Mouse (Mus musculus): ENCODE results near the gene Phb2. TPM values are rescaled to one million over a fixed set of nuclear protein-coding genes. Genes with fewer than 3 reads are reported as not detected.

Gene Phb2
- polyA plus RNA-seq, 1 experiment from 2014 or later = 503 TPM

DNA sequence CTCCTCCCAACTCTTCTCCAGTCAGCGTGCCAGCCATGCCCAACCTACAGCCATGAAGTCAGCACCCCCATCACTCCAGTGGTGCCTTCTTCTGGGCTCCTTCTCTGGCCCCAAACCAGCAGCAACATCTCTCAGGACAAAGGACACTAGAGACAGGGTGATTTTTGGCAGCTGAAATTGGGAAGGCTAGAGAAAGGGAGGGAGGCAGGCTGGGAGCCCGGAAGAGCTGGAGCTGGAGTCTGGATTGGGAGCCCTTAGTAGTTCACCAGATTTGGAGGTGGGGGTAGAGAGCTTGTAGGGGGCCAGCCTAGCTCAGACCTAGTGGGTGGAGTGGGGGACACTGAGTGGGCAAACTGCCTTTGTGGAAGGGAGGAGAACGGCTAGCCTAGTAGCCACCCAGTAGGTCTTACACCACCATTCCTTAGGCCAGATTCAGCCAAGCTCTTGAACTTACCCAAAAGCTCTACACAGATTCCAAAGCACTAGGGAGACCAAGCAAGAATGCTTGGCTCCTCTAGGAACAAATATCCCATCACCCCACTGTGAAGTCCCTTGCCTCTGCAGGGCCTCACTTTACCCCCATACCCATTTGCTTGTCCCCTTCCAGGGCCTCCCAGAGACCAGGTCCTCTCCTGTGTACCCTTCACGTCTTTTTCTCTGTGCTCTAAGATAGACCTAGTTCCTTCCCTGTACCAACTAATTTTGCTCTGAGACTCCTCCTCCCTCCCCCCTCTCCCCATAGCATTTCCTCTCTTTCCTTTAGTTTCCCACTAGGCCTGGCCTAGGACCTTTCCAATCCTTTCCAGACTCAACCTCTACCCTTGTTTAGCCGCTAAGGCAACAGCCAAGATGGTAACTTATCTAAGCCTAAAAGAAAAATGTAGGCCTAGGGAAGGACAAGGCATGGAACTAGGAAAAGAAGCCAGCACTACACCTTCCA is 46.0 kb downstream of the Phb2 start:
- Histone ChIP-seq H3K9ac (peak overlapping the region; percentile 90), H3K27me3 (replicated peaks) (no peaks in the 10 kb centered on the region), H3K4me1 (replicated peaks) (peaks cover 36% of the 10 kb centered on the region), H3K36me3 (no peaks in the 10 kb centered on the region), H3K4me3 (replicated peaks) (peak overlapping the region; percentile 82), H3K27ac (peak overlapping the region; percentile 96), H3K9me3 (no peaks in the 10 kb centered on the region), H3K4me2 (replicated peaks) (peak overlapping the region; percentile 75)
- ATAC-seq = peak; percentile 9; the same call in 1 of the 2 replicates
- WGBS = 47% methylated on average over 5 of the region's 5 CpGs

DNA sequence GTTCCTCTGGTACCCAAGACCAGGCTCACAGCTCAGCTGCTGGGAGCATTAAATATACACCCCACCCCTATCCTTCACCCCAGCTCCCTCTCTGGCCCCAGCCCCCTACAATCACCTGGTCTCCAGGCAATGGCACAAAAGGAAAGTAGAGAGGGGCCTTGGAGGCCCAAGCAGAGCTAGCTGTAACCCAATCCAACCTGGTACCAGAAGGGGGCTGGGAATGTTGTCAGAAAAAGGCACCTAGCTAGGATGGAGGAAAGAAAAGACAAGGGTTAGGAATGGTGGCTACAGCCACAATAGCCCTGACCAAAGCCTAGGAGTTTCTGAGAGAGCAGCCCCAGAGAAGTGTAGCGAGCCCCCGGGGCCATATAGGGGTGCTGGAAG is 46.7 kb downstream of the Phb2 start:
- Histone ChIP-seq H3K9me3 (no peaks in the 10 kb centered on the region), H3K36me3 (no peaks in the 10 kb centered on the region), H3K27ac (peak overlapping the region; percentile 96), H3K9ac (peak overlapping the region; percentile 29; the same call in 1 of the 2 replicates), H3K27me3 (replicated peaks) (no peaks in the 10 kb centered on the region), H3K4me1 (replicated peaks) (peaks cover 34% of the 10 kb centered on the region), H3K4me2 (replicated peaks) (peak overlapping the region; percentile 75), H3K4me3 (replicated peaks) (no peak overlapping the region; the same call in 1 of the 2 replicates)
- ATAC-seq = no peak
- WGBS = 37% methylated on average over 2 of the region's 2 CpGs

DNA sequence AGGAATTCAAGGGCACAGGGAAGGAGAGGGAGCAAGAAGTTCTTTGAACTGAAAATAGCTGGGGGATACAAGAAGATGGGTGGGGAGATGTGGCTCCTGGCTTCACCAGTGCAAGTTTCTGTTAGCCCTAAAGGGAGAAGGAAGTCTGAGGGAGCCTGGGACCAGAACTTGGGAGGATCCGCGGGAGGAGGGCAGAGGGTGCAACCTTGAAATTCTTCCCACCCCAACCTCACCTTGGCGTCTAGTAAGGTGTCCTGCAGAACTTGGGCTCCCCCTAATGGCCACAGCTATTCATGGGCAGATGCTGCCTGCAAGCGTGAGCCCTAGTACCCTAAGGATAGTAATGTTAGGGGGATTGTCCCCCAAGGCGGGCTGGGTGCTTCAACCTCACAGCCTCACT is 47.1 kb downstream of the Phb2 start:
- Histone ChIP-seq H3K27ac (peak overlapping the region; percentile 96), H3K4me1 (replicated peaks) (peaks cover 30% of the 10 kb centered on the region), H3K4me2 (replicated peaks) (peak overlapping the region; percentile 75), H3K27me3 (replicated peaks) (no peaks in the 10 kb centered on the region), H3K4me3 (replicated peaks) (no peak overlapping the region; the same call in 1 of the 2 replicates), H3K9me3 (no peaks in the 10 kb centered on the region), H3K9ac (peak overlapping the region; percentile 29; the same call in 1 of the 2 replicates), H3K36me3 (no peaks in the 10 kb centered on the region)
- peak; percentile 37 for ATAC-seq
- WGBS = 2% methylated on average over 5 of the region's 5 CpGs

DNA sequence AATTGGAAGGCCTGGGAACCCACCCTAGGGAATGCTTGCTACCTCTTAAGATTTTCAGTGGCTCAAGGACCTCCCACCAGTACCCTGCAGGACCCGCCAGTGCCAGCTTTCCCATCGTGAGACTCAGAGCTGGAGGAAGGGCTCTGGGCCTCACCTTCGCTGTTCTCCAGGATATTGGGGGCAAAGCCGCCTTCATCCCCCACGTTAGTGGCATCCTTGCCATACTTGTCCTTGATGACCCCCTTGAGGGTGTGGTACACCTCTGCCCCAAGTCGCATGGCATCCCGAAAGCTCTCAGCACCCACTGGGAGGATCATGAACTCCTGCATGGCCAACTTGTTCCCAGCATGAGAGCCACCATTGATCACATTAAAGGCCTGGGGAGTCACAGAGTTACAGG is 53.8 kb downstream of the Phb2 start:
- Histone ChIP-seq H3K4me3 (replicated peaks) (no peak overlapping the region), H3K9ac (no peak overlapping the region), H3K27me3 (replicated peaks) (0 out of 2 replicates have a peak, but pooled peaks cover 2% of the 10 kb centered on the region), H3K4me1 (replicated peaks) (peaks cover 24% of the 10 kb centered on the region), H3K9me3 (no peaks in the 10 kb centered on the region), H3K27ac (no peak overlapping the region), H3K4me2 (replicated peaks) (no peak overlapping the region), H3K36me3 (no peaks in the 10 kb centered on the region)
- ATAC-seq = no peak
- 89% methylated on average over 7 of the region's 7 CpGs for WGBS

MicroRNA genes within 50 kb of the gene (microRNA counts, 519-probe panel; counts per million panel counts)
- microRNA mmu-miR-141 (3,421 counts per million, percentile 85 among the panel's probes with 10 or more counts), microRNA mmu-miR-200c (4,191 counts per million, percentile 96 among the panel's probes with 10 or more counts)

Other genes with a start within 250 kb of the Phb2 start
- gene Clstn3, start 247.5 kb upstream of the Phb2 start, polyA plus RNA-seq (2015; fragmentation: Nextera tagmentation; extraction: Ambion mirVana) = 4.7 and 5.4 TPM in 2 replicates
- gene C1rl, start 219.2 kb upstream of the Phb2 start, polyA plus RNA-seq (2015; fragmentation: Nextera tagmentation; extraction: Ambion mirVana) = 2.3 and 2.5 TPM in 2 replicates
- 3.6 and 4.0 TPM in 2 replicates for gene C1ra, start 199.9 kb upstream of the Phb2 start, polyA plus RNA-seq (2015; fragmentation: Nextera tagmentation; extraction: Ambion mirVana)
- 5.4 and 5.8 TPM in 2 replicates for gene C1s1, start 170.0 kb upstream of the Phb2 start, polyA plus RNA-seq (2015; fragmentation: Nextera tagmentation; extraction: Ambion mirVana)
- gene C1rb, start 142.0 kb upstream of the Phb2 start, polyA plus RNA-seq (2015; fragmentation: Nextera tagmentation; extraction: Ambion mirVana) = not detected in 2 replicates
- gene C1s2, start 76.3 kb upstream of the Phb2 start, polyA plus RNA-seq (2015; fragmentation: Nextera tagmentation; extraction: Ambion mirVana) = not detected in 2 replicates
- 134 and 145 TPM in 2 replicates for gene Lpcat3, start 49.3 kb upstream of the Phb2 start, polyA plus RNA-seq (2015; fragmentation: Nextera tagmentation; extraction: Ambion mirVana)
- gene Emg1, start 158 bp upstream of the Phb2 start, polyA plus RNA-seq (2015; fragmentation: Nextera tagmentation; extraction: Ambion mirVana) = 225 and 231 TPM in 2 replicates
- gene Ptpn6, start 26.4 kb downstream of the Phb2 start, polyA plus RNA-seq (2015; fragmentation: Nextera tagmentation; extraction: Ambion mirVana) = 16.7 and 17.7 TPM in 2 replicates
- 337 and 341 TPM in 2 replicates for gene Grcc10, start 29.0 kb downstream of the Phb2 start, polyA plus RNA-seq (2015; fragmentation: Nextera tagmentation; extraction: Ambion mirVana)
- not detected in 2 replicates for gene Gm45234, start 43.7 kb downstream of the Phb2 start, polyA plus RNA-seq (2015; fragmentation: Nextera tagmentation; extraction: Ambion mirVana)
- 10.5 and 11.9 TPM in 2 replicates for gene Atn1, start 44.2 kb downstream of the Phb2 start, polyA plus RNA-seq (2015; fragmentation: Nextera tagmentation; extraction: Ambion mirVana)
- gene Eno2, start 57.3 kb downstream of the Phb2 start, polyA plus RNA-seq (2015; fragmentation: Nextera tagmentation; extraction: Ambion mirVana) = 6.0 and 6.8 TPM in 2 replicates
- 0.11 and 0.13 TPM in 2 replicates for gene Lrrc23, start 67.4 kb downstream of the Phb2 start, polyA plus RNA-seq (2015; fragmentation: Nextera tagmentation; extraction: Ambion mirVana)
- 16.1 and 16.3 TPM in 2 replicates for gene Spsb2, start 96.3 kb downstream of the Phb2 start, polyA plus RNA-seq (2015; fragmentation: Nextera tagmentation; extraction: Ambion mirVana)
- 1,094 and 1,127 TPM in 2 replicates for gene Tpi1, start 102.0 kb downstream of the Phb2 start, polyA plus RNA-seq (2015; fragmentation: Nextera tagmentation; extraction: Ambion mirVana)
- gene Usp5, start 117.1 kb downstream of the Phb2 start, polyA plus RNA-seq (2015; fragmentation: Nextera tagmentation; extraction: Ambion mirVana) = 116 and 118 TPM in 2 replicates
- gene Cdca3, start 117.2 kb downstream of the Phb2 start, polyA plus RNA-seq (2015; fragmentation: Nextera tagmentation; extraction: Ambion mirVana) = 166 and 177 TPM in 2 replicates
- gene Gnb3, start 127.9 kb downstream of the Phb2 start, polyA plus RNA-seq (2015; fragmentation: Nextera tagmentation; extraction: Ambion mirVana) = 1.2 and 1.3 TPM in 2 replicates
- 17.9 and 20.1 TPM in 2 replicates for gene P3h3, start 145.4 kb downstream of the Phb2 start, polyA plus RNA-seq (2015; fragmentation: Nextera tagmentation; extraction: Ambion mirVana)
- 0.99 and 1.1 TPM in 2 replicates for gene Gpr162, start 151.6 kb downstream of the Phb2 start, polyA plus RNA-seq (2015; fragmentation: Nextera tagmentation; extraction: Ambion mirVana)
- 0.40 and 0.48 TPM in 2 replicates for gene Cd4, start 175.9 kb downstream of the Phb2 start, polyA plus RNA-seq (2015; fragmentation: Nextera tagmentation; extraction: Ambion mirVana)
- 2.2 and 2.9 TPM in 2 replicates for gene Lag3, start 199.4 kb downstream of the Phb2 start, polyA plus RNA-seq (2015; fragmentation: Nextera tagmentation; extraction: Ambion mirVana)
- gene Ptms, start 207.8 kb downstream of the Phb2 start, polyA plus RNA-seq (2015; fragmentation: Nextera tagmentation; extraction: Ambion mirVana) = 241 and 282 TPM in 2 replicates
- 336 and 340 TPM in 2 replicates for gene Mlf2, start 219.1 kb downstream of the Phb2 start, polyA plus RNA-seq (2015; fragmentation: Nextera tagmentation; extraction: Ambion mirVana)

Data from intestine, embryonic 15.5 days (tissue).